Comparison of ENCODE assay signal across 23 mouse cellular contexts in the genomic region with DNA sequence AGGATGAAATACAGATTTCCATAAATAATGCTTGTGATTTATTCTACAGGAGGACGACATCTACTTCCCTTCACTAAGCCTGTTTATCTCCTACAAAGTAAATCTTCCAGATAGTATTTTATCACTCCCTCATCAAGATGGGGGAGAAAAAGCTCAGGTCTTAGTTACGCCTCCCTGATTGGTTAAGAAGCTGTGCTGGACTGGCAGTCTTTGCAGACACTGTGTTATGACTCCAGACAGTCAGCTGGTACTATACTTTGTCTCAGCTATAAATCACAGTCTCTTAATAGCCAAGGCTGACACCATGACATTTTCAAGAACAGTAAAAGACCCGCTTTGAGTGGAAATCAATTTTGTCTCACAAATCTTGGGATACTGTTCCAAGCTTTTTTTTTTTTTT. TPM values are rescaled to one million over a fixed set of nuclear protein-coding genes. Genes with fewer than 3 reads are reported as not detected.
DNase-seq lines count a peak whose midpoint lies in the region; ATAC-seq and TF ChIP-seq lines count a peak whose summit lies in the region.
"Had no signal": no experiment of that assay in that cellular context is flagged by ENCODE, and none has a peak within 500 bp of the region (broad histone marks: within the 10 kb centered on the region; RNA-seq: fewer than 3 reads in every experiment).

No protein-coding gene starts in this region.

- no peaks in the 10 kb centered on the region for H3K9me3 ChIP-seq in forebrain, postnatal 0 days (ENCODE audit: low read length)
- no peaks in the 10 kb centered on the region for H3K9me3 ChIP-seq in forebrain, embryonic 16.5 days (ENCODE audit: control insufficient read depth, low read length)
- no peaks in the 10 kb centered on the region for H3K9me3 ChIP-seq in kidney, postnatal 0 days (replicated peaks; ENCODE audit: low read length)
- no peaks in the 10 kb centered on the region for H3K9me3 ChIP-seq in neural tube, embryonic 14.5 days (ENCODE audit: control insufficient read depth, low read length)

- no peaks in the 10 kb centered on the region for H3K36me3 ChIP-seq in forebrain, postnatal 0 days (ENCODE audit: insufficient read depth)
- no peaks in the 10 kb centered on the region for H3K36me3 ChIP-seq in forebrain, embryonic 16.5 days (ENCODE audit: control insufficient read depth, insufficient read depth)
- no peaks in the 10 kb centered on the region for H3K36me3 ChIP-seq in kidney, postnatal 0 days (ENCODE audit: insufficient read depth, low read length)
- H3K36me3 ChIP-seq in neural tube, embryonic 14.5 days (ENCODE audit: control insufficient read depth, insufficient read depth, low read length): no peaks in the 10 kb centered on the region

- no peak overlapping the region for H3K9ac ChIP-seq in forebrain, postnatal 0 days
- H3K9ac ChIP-seq in forebrain, embryonic 16.5 days (replicated peaks; ENCODE audit: low read depth, low read length): no peak overlapping the region
- H3K9ac ChIP-seq in kidney, postnatal 0 days (ENCODE audit: low read depth, low read length): no peak overlapping the region
- H3K9ac ChIP-seq in neural tube, embryonic 14.5 days (replicated peaks; ENCODE audit: low read depth, low read length): no peak overlapping the region

- no peak for ATAC-seq in forebrain, postnatal 0 days
- ATAC-seq in forebrain, embryonic 16.5 days: no peak
- ATAC-seq in kidney, postnatal 0 days (replicated peaks; ENCODE audit: low FRiP score, low read depth): no peak
- ATAC-seq in neural tube, embryonic 14.5 days (ENCODE audit: low read depth): peak; percentile 85
- ATAC-seq: Patski had no signal

- TF ChIP-seq CTCF in forebrain, postnatal 0 days (IDR thresholded peaks at IDR 0.05; ENCODE audit: low read depth): no peak
- TF ChIP-seq CTCF in kidney, postnatal 0 days (IDR thresholded peaks at IDR 0.05; ENCODE audit: low read depth): no peak

- WGBS in forebrain, postnatal 0 days: 54% methylated on average over 3 of the region's 3 CpGs
- 65% methylated on average over 3 of the region's 3 CpGs for WGBS in forebrain, embryonic 16.5 days
- 31% methylated on average over 3 of the region's 3 CpGs for WGBS in kidney, postnatal 0 days
- 13% methylated on average over 3 of the region's 3 CpGs for WGBS in neural tube, embryonic 14.5 days

- H3K4me3 ChIP-seq in forebrain, postnatal 0 days (ENCODE audit: low read depth, low read length): no peak overlapping the region
- H3K4me3 ChIP-seq in forebrain, embryonic 16.5 days (replicated peaks; ENCODE audit: low read length): no peak overlapping the region
- H3K4me3 ChIP-seq in kidney, postnatal 0 days (replicated peaks; ENCODE audit: low read depth, low read length): no peak overlapping the region
- no peak overlapping the region for H3K4me3 ChIP-seq in neural tube, embryonic 14.5 days (ENCODE audit: low read depth, low read length)
- H3K4me3 ChIP-seq: layer of hippocampus, adult 2 months had no signal

- H3K4me1 ChIP-seq in forebrain, postnatal 0 days (ENCODE audit: insufficient read depth): 0 out of 2 replicates have a peak, but pooled peaks cover 7% of the 10 kb centered on the region
- H3K4me1 ChIP-seq in forebrain, embryonic 16.5 days (replicated peaks; ENCODE audit: control insufficient read depth, insufficient read depth, low read length): peaks cover 5% of the 10 kb centered on the region; the same call in 1 of the 2 replicates
- no peaks in the 10 kb centered on the region for H3K4me1 ChIP-seq in kidney, postnatal 0 days (replicated peaks; ENCODE audit: insufficient read depth, low read length)
- H3K4me1 ChIP-seq in neural tube, embryonic 14.5 days (ENCODE audit: control insufficient read depth, insufficient read depth, low read length): peaks cover 7% of the 10 kb centered on the region

- no peak for DNase-seq in forebrain, postnatal 0 days
- peak; percentile 57 for DNase-seq in kidney, postnatal 0 days (ENCODE audit: low spot score)
- DNase-seq in kidney, postnatal 4 days: no peak
- peak; percentile 55 for DNase-seq in forelimb bud, embryonic 11.5 days (ENCODE audit: low read depth, low spot score)
- DNase-seq in urinary bladder, postnatal 10 days (ENCODE audit: low spot score): no peak
- DNase-seq: B cell, adult 2 months; cerebellum, postnatal 14 days; gastrocnemius, postnatal 14 days; heart, postnatal 14 days; kidney, adult 11 months; liver; lung, adult 18-20 months; lung, postnatal 4 days; spleen, adult 18-20 months; thymus, postnatal 14 days had no signal

- 0 out of 2 replicates have a peak overlapping the region, but pooled peaks have one; percentile 6 for H3K27ac ChIP-seq in forebrain, postnatal 0 days (ENCODE audit: low read depth, low read length)
- no peak overlapping the region for H3K27ac ChIP-seq in forebrain, embryonic 16.5 days (ENCODE audit: low read length)
- H3K27ac ChIP-seq in kidney, postnatal 0 days: no peak overlapping the region
- no peak overlapping the region for H3K27ac ChIP-seq in neural tube, embryonic 14.5 days (ENCODE audit: low read depth, low read length)
- H3K27ac ChIP-seq: layer of hippocampus, adult 2 months had no signal

- H3K4me2 ChIP-seq in forebrain, postnatal 0 days (ENCODE audit: low read depth): no peak overlapping the region
- no peak overlapping the region for H3K4me2 ChIP-seq in forebrain, embryonic 16.5 days (ENCODE audit: low read length)
- no peak overlapping the region for H3K4me2 ChIP-seq in kidney, postnatal 0 days (ENCODE audit: low read length)
- no peak overlapping the region for H3K4me2 ChIP-seq in neural tube, embryonic 14.5 days (ENCODE audit: low read depth, low read length)

- H3K27me3 ChIP-seq in forebrain, postnatal 0 days (ENCODE audit: insufficient read depth, low read length): no peaks in the 10 kb centered on the region
- H3K27me3 ChIP-seq in forebrain, embryonic 16.5 days (replicated peaks; ENCODE audit: control insufficient read depth, insufficient read depth, low read length): no peaks in the 10 kb centered on the region
- H3K27me3 ChIP-seq in kidney, postnatal 0 days (ENCODE audit: insufficient read depth, low read length): no peaks in the 10 kb centered on the region
- no peaks in the 10 kb centered on the region for H3K27me3 ChIP-seq in neural tube, embryonic 14.5 days (ENCODE audit: control insufficient read depth, insufficient read depth, low read length)
- H3K27me3 ChIP-seq: Patski had no signal

RNA-seq across cellular contexts. Expression of a gene that starts 51.4 kb away (rescaled TPM):
- total RNA-seq in forebrain, postnatal 0 days (2014; rRNA removed): not detected in 2 replicates
- polyA plus RNA-seq in forebrain, postnatal 0 days (2015; fragmentation: Nextera tagmentation; extraction: Ambion mirVana): not detected in 2 replicates
- not detected in 2 replicates for polyA plus RNA-seq in forebrain, embryonic 16.5 days (2015; fragmentation: Nextera tagmentation; extraction: Ambion mirVana)
- not detected in 2 replicates for polyA plus RNA-seq in kidney, postnatal 0 days (2015; fragmentation: Nextera tagmentation; extraction: Ambion mirVana)
- polyA plus RNA-seq in neural tube, embryonic 14.5 days (2014; fragmentation: Nextera tagmentation; extraction: Ambion mirVana): not detected in 2 replicates
- total RNA-seq: gastrocnemius, postnatal 14 days; heart, postnatal 14 days; layer of hippocampus, adult 2 months; left cerebral cortex, adult 8-10 months; monocyte, adult 5-6 weeks had no signal
- polyA plus RNA-seq: embryonic facial prominence, embryonic 14.5 days; Patski; stomach, embryonic 16.5 days had no signal

Comparison
In these comparisons a context has a peak if more than half of its experiments do, and no peak if none do; other contexts are left out.
1. DNase-seq: peak in kidney, postnatal 0 days (single experiment) and forelimb bud, embryonic 11.5 days (single experiment); none in forebrain, postnatal 0 days (single experiment), kidney, postnatal 4 days (0 of 2) and urinary bladder, postnatal 10 days (single experiment).